Mouse (Mus musculus) neural tube, embryonic 13.5 days (tissue): Measurements from ENCODE around the gene Lcn4. TPM values are rescaled to one million over a fixed set of nuclear protein-coding genes. Genes with fewer than 3 reads are reported as not detected.

Source experiments
- ATAC-seq: fragments of 200-750 bp; cut with Nextera tagmentation; 2 replicates; pipeline ENCODE4 v1.8.0; 2017; ENCODE audit warnings: low read depth, mild to moderate bottlenecking, moderate TSS enrichment, moderate library complexity
- H3K27ac ChIP-seq: fragments of 300-500 bp; sonication (generic); replicated peaks from 2 replicates; pipeline ENCODE4 v1.5.1; 2015; ENCODE audit warnings: moderate library complexity, mild to moderate bottlenecking, inconsistent platforms
- H3K27me3 ChIP-seq: fragments of 300-500 bp; sonication (generic); 2 replicates; pipeline ENCODE4 v1.6.1; 2015; ENCODE audit warnings: mild to moderate bottlenecking, inconsistent platforms
- H3K36me3 ChIP-seq: fragments of 300-500 bp; sonication (generic); 2 replicates; pipeline ENCODE4 v1.6.1; 2015; ENCODE audit warnings: mild to moderate bottlenecking, inconsistent platforms
- H3K4me1 ChIP-seq: fragments of 300-500 bp; sonication (generic); replicated peaks from 2 replicates; pipeline ENCODE4 v1.6.1; 2015; ENCODE audit warnings: inconsistent platforms
- H3K4me2 ChIP-seq: fragments of 300-500 bp; sonication (generic); 2 replicates; pipeline ENCODE4 v1.6.1; 2015; ENCODE audit warnings: inconsistent platforms, mild to moderate bottlenecking, moderate library complexity
- H3K4me3 ChIP-seq: fragments of 300-500 bp; sonication (generic); 2 replicates; pipeline ENCODE4 v1.5.1; 2015; ENCODE audit warnings: mild to moderate bottlenecking, inconsistent platforms
- H3K9ac ChIP-seq: fragments of 300-500 bp; sonication (generic); 2 replicates; pipeline ENCODE4 v1.6.1; 2015; ENCODE audit warnings: moderate library complexity, mild to moderate bottlenecking, inconsistent platforms
- H3K9me3 ChIP-seq: fragments of 300-500 bp; sonication (generic); 2 replicates; pipeline ENCODE4 v1.6.1; 2016; ENCODE audit warnings: inconsistent platforms
- WGBS: fragments of 180-500 bp; shearing (Covaris S2); methylation state at CpG from one replicate; pipeline ENCODE4 v1.1.7; 2015; 5-methylcytosine and 5-hydroxymethylcytosine counted together
- polyA plus RNA-seq: library from polyadenylated mRNA; unstranded; fragments of >200 nt; fragmentation: Nextera tagmentation; extraction: Ambion mirVana; gene quantifications from 2 replicates; pipeline ENCODE4 v1.2.1, GENCODE M21; 2015

Gene Lcn4
- polyA plus RNA-seq, 1 experiment from 2014 or later = not detected

- no peaks in the 10 kb centered on the region for H3K9me3 ChIP-seq
- H3K4me3 ChIP-seq = no peak overlapping the region
- peak overlapping the region; percentile 93; the same call in 1 of the 2 replicates for H3K9ac ChIP-seq
- no peak overlapping the region for H3K27ac ChIP-seq
- 85% methylated on average over 7 of the region's 7 CpGs for WGBS
- H3K27me3 ChIP-seq = no peaks in the 10 kb centered on the region
- H3K4me2 ChIP-seq = no peak overlapping the region
- H3K36me3 ChIP-seq = peaks cover 27% of the 10 kb centered on the region
- no peak for ATAC-seq
- H3K4me1 ChIP-seq = peaks cover 34% of the 10 kb centered on the region
Observed at GRCm38 (mm10) chr2:26641006-26641647, 30.0 kb downstream of the Lcn4 start.

- ATAC-seq = peak; percentile 82
Observed at GRCm38 (mm10) chr2:26639838-26640830, 30.9 kb downstream of the Lcn4 start.

GRCm38 (mm10) chr2:26639083-26639482 is 32.0 kb downstream of the Lcn4 start:
- H3K27me3 ChIP-seq = no peaks in the 10 kb centered on the region
- no peaks in the 10 kb centered on the region for H3K9me3 ChIP-seq
- peak overlapping the region; percentile 46 for H3K27ac ChIP-seq
- H3K4me1 ChIP-seq = peaks cover 53% of the 10 kb centered on the region
- peak overlapping the region; percentile 93 for H3K9ac ChIP-seq
- H3K4me2 ChIP-seq = peak overlapping the region; percentile 87
- H3K4me3 ChIP-seq = peak overlapping the region; percentile 74
- 6% methylated on average over 8 of the region's 8 CpGs for WGBS
- H3K36me3 ChIP-seq = peaks cover 47% of the 10 kb centered on the region
- peak; percentile 45; the same call in 1 of the 2 replicates for ATAC-seq

More at GRCm38 (mm10) chr2:26639838-26640830, 30.9 kb downstream of the Lcn4 start:
- Histone ChIP-seq H3K9ac (peak overlapping the region; percentile 93), H3K27me3 (no peaks in the 10 kb centered on the region), H3K4me1 (peaks cover 44% of the 10 kb centered on the region), H3K4me2 (peak overlapping the region; percentile 87), H3K4me3 (peak overlapping the region; percentile 74), H3K9me3 (no peaks in the 10 kb centered on the region), H3K27ac (peak overlapping the region; percentile 83), H3K36me3 (peaks cover 37% of the 10 kb centered on the region)
- 5% methylated on average over 49 of the region's 49 CpGs for WGBS

- peak overlapping the region; percentile 93 for H3K9ac ChIP-seq
- peak overlapping the region; percentile 74 for H3K4me3 ChIP-seq
- H3K9me3 ChIP-seq = no peaks in the 10 kb centered on the region
- no peak for ATAC-seq
- H3K36me3 ChIP-seq = peaks cover 52% of the 10 kb centered on the region
- no peaks in the 10 kb centered on the region for H3K27me3 ChIP-seq
- H3K27ac ChIP-seq = peak overlapping the region; percentile 46
- H3K4me1 ChIP-seq = peaks cover 59% of the 10 kb centered on the region
- WGBS = 73% methylated on average over 5 of the region's 5 CpGs
- peak overlapping the region; percentile 87 for H3K4me2 ChIP-seq
Observed at GRCm38 (mm10) chr2:26638572-26638971, 32.5 kb downstream of the Lcn4 start.

- 86% methylated on average over 5 of the region's 5 CpGs for WGBS
- no peaks in the 10 kb centered on the region for H3K9me3 ChIP-seq
- peaks cover 64% of the 10 kb centered on the region for H3K4me1 ChIP-seq
- H3K27me3 ChIP-seq = no peaks in the 10 kb centered on the region
- no peak for ATAC-seq
- peak overlapping the region; percentile 74; the same call in 1 of the 2 replicates for H3K4me3 ChIP-seq
- H3K9ac ChIP-seq = peak overlapping the region; percentile 93
- H3K36me3 ChIP-seq = peaks cover 52% of the 10 kb centered on the region
- H3K27ac ChIP-seq = no peak overlapping the region
- H3K4me2 ChIP-seq = peak overlapping the region; percentile 87
Observed at GRCm38 (mm10) chr2:26638039-26638438, 33.0 kb downstream of the Lcn4 start.

GRCm38 (mm10) chr2:26637316-26637932 is 33.7 kb downstream of the Lcn4 start:
- peak overlapping the region; percentile 87 for H3K4me2 ChIP-seq
- H3K36me3 ChIP-seq = peaks cover 52% of the 10 kb centered on the region
- peak overlapping the region; percentile 93; the same call in 1 of the 2 replicates for H3K9ac ChIP-seq
- no peak overlapping the region for H3K27ac ChIP-seq
- no peaks in the 10 kb centered on the region for H3K27me3 ChIP-seq
- no peaks in the 10 kb centered on the region for H3K9me3 ChIP-seq
- peaks cover 70% of the 10 kb centered on the region for H3K4me1 ChIP-seq
- no peak for ATAC-seq
- no peak overlapping the region for H3K4me3 ChIP-seq
- WGBS = 86% methylated on average over 4 of the region's 4 CpGs

GRCm38 (mm10) chr2:26636325-26636635 is 34.8 kb downstream of the Lcn4 start:
- H3K27me3 ChIP-seq = no peaks in the 10 kb centered on the region
- H3K36me3 ChIP-seq = peaks cover 52% of the 10 kb centered on the region
- WGBS = 51% methylated on average over 2 of the region's 2 CpGs
- ATAC-seq = no peak
- H3K4me2 ChIP-seq = no peak overlapping the region
- H3K9ac ChIP-seq = no peak overlapping the region
- H3K4me1 ChIP-seq = peaks cover 81% of the 10 kb centered on the region
- no peak overlapping the region for H3K4me3 ChIP-seq
- H3K27ac ChIP-seq = no peak overlapping the region
- no peaks in the 10 kb centered on the region for H3K9me3 ChIP-seq

GRCm38 (mm10) chr2:26635489-26636324 is 35.4 kb downstream of the Lcn4 start:
- H3K36me3 ChIP-seq = peaks cover 52% of the 10 kb centered on the region
- peaks cover 87% of the 10 kb centered on the region for H3K4me1 ChIP-seq
- H3K4me2 ChIP-seq = no peak overlapping the region
- ATAC-seq = no peak
- H3K9me3 ChIP-seq = no peaks in the 10 kb centered on the region
- H3K4me3 ChIP-seq = no peak overlapping the region
- no peaks in the 10 kb centered on the region for H3K27me3 ChIP-seq
- H3K27ac ChIP-seq = no peak overlapping the region
- 76% methylated on average over 21 of the region's 21 CpGs for WGBS
- no peak overlapping the region for H3K9ac ChIP-seq

- H3K27me3 ChIP-seq = no peaks in the 10 kb centered on the region
- peaks cover 52% of the 10 kb centered on the region for H3K36me3 ChIP-seq
- H3K9ac ChIP-seq = peak overlapping the region; percentile 10; the same call in 1 of the 2 replicates
- H3K4me2 ChIP-seq = no peak overlapping the region
- no peaks in the 10 kb centered on the region for H3K9me3 ChIP-seq
- 60% methylated on average over 12 of the region's 12 CpGs for WGBS
- H3K4me1 ChIP-seq = peaks cover 92% of the 10 kb centered on the region
- peak overlapping the region; percentile 28; the same call in 1 of the 2 replicates for H3K27ac ChIP-seq
- no peak overlapping the region for H3K4me3 ChIP-seq
- ATAC-seq = no peak
Observed at GRCm38 (mm10) chr2:26634629-26635488, 36.2 kb downstream of the Lcn4 start.

- ATAC-seq = no peak
- Histone ChIP-seq H3K9me3 (no peaks in the 10 kb centered on the region), H3K9ac (no peak overlapping the region), H3K27ac (no peak overlapping the region), H3K4me2 (no peak overlapping the region), H3K4me3 (no peak overlapping the region), H3K36me3 (peaks cover 52% of the 10 kb centered on the region), H3K27me3 (no peaks in the 10 kb centered on the region), H3K4me1 (peaks cover 97% of the 10 kb centered on the region)
- WGBS = 71% methylated on average over 4 of the region's 4 CpGs
Observed at GRCm38 (mm10) chr2:26633953-26634530, 37.0 kb downstream of the Lcn4 start.
